Comparison of ENCODE assay signal across 20 mouse cellular contexts in the genomic region with DNA sequence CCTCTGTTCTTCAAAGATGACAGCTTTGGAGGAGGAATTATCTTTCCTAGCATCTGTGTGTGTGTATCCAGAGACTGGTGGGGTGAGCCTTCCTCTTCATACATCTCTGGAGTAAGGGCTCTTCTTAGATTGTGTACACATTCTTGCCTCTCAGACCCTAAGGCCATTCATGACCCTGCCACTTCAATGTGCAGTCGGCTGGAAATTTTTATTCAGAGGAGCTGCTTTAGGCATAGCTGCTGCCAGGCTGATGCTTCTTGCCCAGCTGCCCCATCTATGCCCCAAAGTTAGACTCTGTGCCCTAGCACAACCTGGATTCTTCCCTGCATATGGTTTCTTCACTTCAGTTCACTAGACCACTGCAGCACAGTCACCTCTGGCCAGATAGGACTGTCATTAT.
DNase-seq lines count a peak whose midpoint lies in the region; ATAC-seq and TF ChIP-seq lines count a peak whose summit lies in the region.
"Had no signal": no experiment of that assay in that cellular context is flagged by ENCODE, and none has a peak within 500 bp of the region (broad histone marks: within the 10 kb centered on the region; RNA-seq: fewer than 3 reads in every experiment).

No protein-coding gene starts in this region.

- peak; percentile 8 for DNase-seq in embryo, embryonic 10 days (ENCODE audit: low spot score)
- DNase-seq in embryo, embryonic 11 days: no peak
- DNase-seq in forebrain, postnatal 0 days: no peak
- DNase-seq in Muller cell, postnatal 12 days (ENCODE audit: inconsistent ontology term): peak; percentile 35
- DNase-seq in retina, postnatal 1 day: peak; percentile 86
- DNase-seq in heart, postnatal 10 days: no peak
- DNase-seq: adrenal gland, postnatal 14 days; cerebellum, adult 2 months; gastrocnemius, postnatal 14 days; heart, adult 2 months; kidney, adult 2 months had no signal

- intact Hi-C loops in heart, postnatal 10 days (cut with DNase I): no loop called here

- TF ChIP-seq CTCF in forebrain, postnatal 0 days (IDR thresholded peaks at IDR 0.05; ENCODE audit: low read depth): no peak

- H3K4me1 ChIP-seq in forebrain, embryonic 12.5 days: no peaks in the 10 kb centered on the region
- H3K4me1 ChIP-seq in forebrain, postnatal 0 days (ENCODE audit: insufficient read depth): no peaks in the 10 kb centered on the region
- H3K4me1 ChIP-seq: embryonic facial prominence, embryonic 13.5 days; heart, embryonic 15.5 days; hindbrain, embryonic 12.5 days had no signal

- H3K4me3 ChIP-seq in forebrain, embryonic 12.5 days (replicated peaks): no peak overlapping the region
- no peak overlapping the region for H3K4me3 ChIP-seq in forebrain, postnatal 0 days (ENCODE audit: low read depth, low read length)
- H3K4me3 ChIP-seq: embryonic facial prominence, embryonic 13.5 days; forebrain, embryonic 15.5 days; heart, adult 2 months; heart, embryonic 15.5 days; hindbrain, embryonic 12.5 days had no signal

- no peak overlapping the region for H3K27ac ChIP-seq in forebrain, embryonic 12.5 days
- H3K27ac ChIP-seq in forebrain, postnatal 0 days (ENCODE audit: low read depth, low read length): no peak overlapping the region
- H3K27ac ChIP-seq: embryonic facial prominence, embryonic 13.5 days; forebrain, embryonic 15.5 days; heart, adult 2 months; heart, embryonic 15.5 days; hindbrain, embryonic 12.5 days had no signal

- 52% methylated on average over 1 of the region's 1 CpGs for WGBS in forebrain, embryonic 12.5 days
- 59% methylated on average over 1 of the region's 1 CpGs for WGBS in forebrain, postnatal 0 days

- ATAC-seq in forebrain, embryonic 12.5 days (ENCODE audit: low FRiP score): 0 out of 2 replicates have a peak, but pooled peaks have one; percentile 27
- ATAC-seq in forebrain, postnatal 0 days: no peak
- ATAC-seq: activated CD4-positive, CD25-positive, alpha-beta regulatory T cell, adult 4 months; forebrain, embryonic 15.5 days; intestine, embryonic 16.5 days; Patski had no signal

- no peak overlapping the region for H3K9ac ChIP-seq in forebrain, embryonic 12.5 days
- H3K9ac ChIP-seq in forebrain, postnatal 0 days: no peak overlapping the region
- H3K9ac ChIP-seq: embryonic facial prominence, embryonic 13.5 days; forebrain, embryonic 15.5 days; heart, embryonic 15.5 days; hindbrain, embryonic 12.5 days had no signal

- no peaks in the 10 kb centered on the region for H3K27me3 ChIP-seq in forebrain, embryonic 12.5 days
- H3K27me3 ChIP-seq in forebrain, postnatal 0 days (ENCODE audit: insufficient read depth, low read length): no peaks in the 10 kb centered on the region
- H3K27me3 ChIP-seq: embryonic facial prominence, embryonic 13.5 days; forebrain, embryonic 15.5 days; heart, embryonic 15.5 days; hindbrain, embryonic 12.5 days; Patski had no signal

- H3K9me3 ChIP-seq in forebrain, embryonic 12.5 days: no peaks in the 10 kb centered on the region
- no peaks in the 10 kb centered on the region for H3K9me3 ChIP-seq in forebrain, postnatal 0 days (ENCODE audit: low read length)
- H3K9me3 ChIP-seq: embryonic facial prominence, embryonic 13.5 days; forebrain, embryonic 15.5 days; heart, embryonic 15.5 days; hindbrain, embryonic 12.5 days had no signal

- no peak overlapping the region for H3K4me2 ChIP-seq in forebrain, embryonic 12.5 days
- no peak overlapping the region for H3K4me2 ChIP-seq in forebrain, postnatal 0 days (ENCODE audit: low read depth)
- H3K4me2 ChIP-seq: embryonic facial prominence, embryonic 13.5 days; forebrain, embryonic 15.5 days; heart, embryonic 11.5 days; heart, embryonic 15.5 days; hindbrain, embryonic 12.5 days had no signal

- no peaks in the 10 kb centered on the region for H3K36me3 ChIP-seq in forebrain, embryonic 12.5 days (replicated peaks)
- H3K36me3 ChIP-seq in forebrain, postnatal 0 days (ENCODE audit: insufficient read depth): no peaks in the 10 kb centered on the region
- H3K36me3 ChIP-seq: embryonic facial prominence, embryonic 13.5 days; forebrain, embryonic 15.5 days; heart, embryonic 15.5 days; hindbrain, embryonic 12.5 days had no signal

Comparison
In these comparisons a context has a peak if more than half of its experiments do, and no peak if none do; other contexts are left out.
1. DNase-seq: peak in embryo, embryonic 10 days (single experiment), Muller cell, postnatal 12 days (single experiment) and retina, postnatal 1 day (single experiment); none in embryo, embryonic 11 days (single experiment), forebrain, postnatal 0 days (single experiment) and heart, postnatal 10 days (0 of 2).